Mouse (Mus musculus) gastrocnemius, postnatal 4 days (tissue): ENCODE data around the gene Trib3. TPM values are rescaled to one million over a fixed set of nuclear protein-coding genes. Genes with fewer than 3 reads are reported as not detected.
A peak's percentile ranks its signal among the peaks of the same experiment; 100 is the strongest.
"Not testable (repeated sequence)": the region's sequence is repeated elsewhere in the genome, so short reads cannot be mapped to it uniquely, and the experiment has no call there.

Experiments used
- DNase-seq, 2 experiments: peaks; one replicate each; pipeline ENCODE4 v3.0.0; 2021 to 2022; ENCODE audit warnings: low spot score in 2 of 2, mixed read lengths in 2 of 2
- total RNA-seq, 2 experiments: library from RNA; stranded (reverse); gene quantifications; 2 replicates each; pipeline ENCODE4 v1.2.3; 2021

The Trib3 gene
- total RNA-seq, 2 experiments from 2014 or later: 1.4 to 1.7 TPM

DNA sequence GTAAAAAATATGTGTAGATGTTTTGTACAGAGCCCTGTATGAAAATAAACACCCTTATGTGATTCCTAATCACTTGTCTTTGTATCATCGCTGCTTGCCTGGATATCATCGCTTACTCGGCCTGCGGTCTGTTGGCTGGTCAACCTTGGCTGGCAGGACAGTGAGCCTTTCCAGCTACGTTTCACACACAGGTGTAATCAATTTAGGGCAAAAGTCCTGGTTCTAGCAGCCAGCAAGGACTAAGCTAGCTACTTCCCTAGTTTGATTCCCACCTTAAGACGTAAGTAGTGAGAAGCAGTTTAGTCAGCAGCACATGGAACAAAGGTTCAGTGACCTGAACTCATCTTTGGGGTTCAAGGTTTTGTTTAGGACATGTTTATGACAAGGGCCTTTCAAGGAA is 29.9 kb downstream of the Trib3 start:
- no peak for DNase-seq

DNA sequence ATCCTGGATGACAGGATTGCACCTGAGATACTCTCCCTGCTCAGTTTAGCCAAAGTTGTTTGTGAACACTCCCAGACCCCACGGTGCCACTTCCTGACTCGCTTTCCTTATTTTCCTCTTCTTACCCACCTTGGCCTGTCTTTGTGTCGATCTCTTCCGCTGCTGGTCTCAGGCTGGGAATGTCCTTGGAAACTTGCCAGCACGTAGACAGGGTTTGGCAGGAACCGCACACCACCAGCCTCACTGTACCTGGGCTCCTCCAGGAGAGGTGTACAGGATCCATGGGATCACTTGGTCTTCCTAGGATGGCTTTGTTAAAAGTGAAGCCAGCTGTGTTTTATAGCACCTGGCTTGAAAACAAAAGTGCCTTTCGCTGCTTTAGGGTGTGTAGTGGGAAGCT is 30.8 kb downstream of the Trib3 start:
- DNase-seq: no peak

- no peak for DNase-seq
Measured at GRCm38 (mm10) chr2:152307186-152307585, 36.6 kb downstream of the Trib3 start.

GRCm38 (mm10) chr2:152305480-152305879 is 38.4 kb downstream of the Trib3 start:
- DNase-seq: no peak

- DNase-seq: no peak
Measured at GRCm38 (mm10) chr2:152303781-152304180, 40.1 kb downstream of the Trib3 start.

GRCm38 (mm10) chr2:152302862-152303261 is 41.0 kb downstream of the Trib3 start:
- no peak for DNase-seq

GRCm38 (mm10) chr2:152294541-152294940 is 49.3 kb downstream of the Trib3 start:
- DNase-seq: no peak

- DNase-seq: peak; percentile 66 to 91
Measured at GRCm38 (mm10) chr2:152293727-152294475, 49.9 kb downstream of the Trib3 start, which contains the start of gene Tbc1d20. Gene Tbc1d20, plus strand, starts transcription at chr2:152293828.

GRCm38 (mm10) chr2:152293179-152293726 is 50.6 kb downstream of the Trib3 start:
- no peak for DNase-seq

- DNase-seq: no peak
Measured at GRCm38 (mm10) chr2:152292475-152292874, 51.4 kb downstream of the Trib3 start.

DNA sequence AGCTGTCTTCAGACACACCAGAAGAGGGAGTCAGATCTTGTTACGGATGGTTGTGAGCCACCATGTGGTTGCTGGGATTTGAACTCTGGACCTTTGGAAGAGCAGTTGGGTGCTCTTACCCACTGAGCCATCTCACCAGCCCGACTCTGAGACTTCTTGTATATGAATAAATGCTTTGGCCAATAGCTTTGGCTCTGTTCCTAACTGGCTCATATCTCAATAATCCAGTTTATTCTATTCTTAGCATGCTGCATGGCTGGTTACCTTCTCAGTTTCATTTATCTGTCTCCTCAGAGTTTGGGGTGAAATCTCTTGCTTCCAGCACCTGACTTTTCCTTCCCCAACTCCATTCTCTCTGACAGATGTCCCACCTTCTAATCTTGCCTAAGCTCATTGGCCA is 54.2 kb downstream of the Trib3 start:
- not testable (repeated sequence) for DNase-seq

DNA sequence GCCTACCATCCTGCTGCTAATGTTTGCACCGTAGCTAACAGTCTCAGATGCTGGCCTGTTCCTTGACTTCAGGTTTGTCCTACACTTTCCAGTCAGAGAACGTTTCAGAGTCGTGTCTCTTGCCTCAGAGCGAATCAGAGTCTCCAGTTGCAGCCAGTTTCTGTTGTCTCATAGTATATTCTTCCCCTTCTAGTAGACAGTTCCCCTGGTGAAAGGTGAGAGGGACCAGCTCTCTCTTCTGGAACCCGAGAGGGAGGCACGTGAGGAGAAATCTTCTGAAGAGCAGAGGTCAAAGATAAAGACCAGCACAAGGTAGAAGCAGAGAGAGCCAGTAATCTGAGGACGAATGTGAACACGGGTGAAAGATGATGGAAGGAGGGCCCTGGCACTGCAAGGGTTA is 55.8 kb downstream of the Trib3 start:
- DNase-seq: no peak

DNA sequence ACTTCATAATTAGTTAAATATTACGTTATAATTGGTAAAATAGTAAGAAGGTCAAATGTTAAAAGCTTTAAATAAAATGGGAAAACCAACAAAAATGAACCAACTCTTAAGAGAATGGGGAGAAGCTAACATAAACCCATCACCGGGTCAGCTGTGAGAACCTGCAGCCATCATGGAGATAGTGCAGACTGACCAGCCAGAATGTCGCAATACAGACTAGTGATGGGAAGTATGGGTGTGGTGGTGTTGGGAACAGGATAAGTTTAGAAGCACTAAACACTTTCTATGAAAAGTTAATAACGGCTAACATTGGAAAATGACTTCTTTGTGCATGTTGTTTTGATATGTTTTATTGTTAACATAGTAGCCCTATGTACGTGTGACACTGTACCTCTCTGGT is 56.3 kb downstream of the Trib3 start:
- DNase-seq: no peak

Other genes with a start within 250 kb of the Trib3 start
- gene Srxn1, start 238.5 kb downstream of the Trib3 start, total RNA-seq: 10 to 100 TPM; 13.4 to 14.8 TPM
- gene Tcf15, start 200.5 kb downstream of the Trib3 start, total RNA-seq: 10 to 100 TPM; 18.4 to 21.9 TPM
- 10 to 100 TPM; 77.4 to 89.6 TPM for gene Csnk2a1, start 117.2 kb downstream of the Trib3 start, total RNA-seq
- 10 to 100 TPM; 50.3 to 50.5 TPM for gene Tbc1d20, start 50.2 kb downstream of the Trib3 start, total RNA-seq
- gene Rbck1, start 11.4 kb downstream of the Trib3 start, total RNA-seq: 10 to 100 TPM; 60.1 to 67.8 TPM
- under 1 TPM in 1 of 2 experiments, not detected in 1; 0.23 TPM for gene Nrsn2, start 32.6 kb upstream of the Trib3 start, total RNA-seq
- gene Sox12, start 54.0 kb upstream of the Trib3 start, total RNA-seq: 10 to 100 TPM; 17.6 TPM
- 10 to 100 TPM; 12.3 to 13.6 TPM for gene Zcchc3, start 71.0 kb upstream of the Trib3 start, total RNA-seq
- gene 6820408C15Rik, start 71.6 kb upstream of the Trib3 start, total RNA-seq: under 1 TPM; 0.15 to 0.18 TPM
- gene Defb23, start 120.6 kb upstream of the Trib3 start, total RNA-seq: not detected
- not detected for gene Defb20, start 133.0 kb upstream of the Trib3 start, total RNA-seq
- not detected for gene Defb22, start 146.1 kb upstream of the Trib3 start, total RNA-seq
- gene Defb26, start 167.7 kb upstream of the Trib3 start, total RNA-seq: not detected
- gene Defb28, start 174.2 kb upstream of the Trib3 start, total RNA-seq: not detected
- gene Defb29, start 196.1 kb upstream of the Trib3 start, total RNA-seq: not detected
- not detected for gene Gm17416, start 225.3 kb upstream of the Trib3 start, total RNA-seq
- not detected for gene Defb21, start 228.7 kb upstream of the Trib3 start, total RNA-seq
- gene Defb19, start 236.3 kb upstream of the Trib3 start, total RNA-seq: not detected